Mouse (Mus musculus) T-helper 1 cell (primary cell): ENCODE measurements around the gene Stx6.

ENCODE experiments used
- in situ Hi-C: fragments of 300-600 bp; cut with MboI, MseI; formaldehyde crosslinking; loops from one replicate; pipeline ENCODE4 v1.15.1; 2025; ENCODE audit warnings: high pct_unique_total_duplicates

Gene Stx6

DNA sequence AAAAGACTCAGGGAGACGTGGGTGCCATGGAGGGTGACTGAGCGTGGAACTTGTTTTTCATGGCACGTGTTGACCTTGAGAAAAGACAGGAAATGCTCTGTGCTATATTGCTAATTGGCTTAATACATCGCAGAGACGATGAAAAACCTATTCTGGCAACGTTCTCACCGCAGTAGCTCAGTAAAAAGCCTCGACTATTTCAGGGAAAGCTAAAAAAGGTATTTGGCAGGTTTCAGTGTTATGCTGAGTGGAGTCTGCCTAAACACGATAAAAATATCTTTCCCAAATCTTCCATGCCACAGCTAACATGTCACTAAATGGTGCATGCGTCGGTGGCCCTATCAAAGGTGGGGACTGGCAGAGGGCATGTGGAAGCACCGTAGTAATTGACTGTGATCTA is 94.6 kb downstream of the Stx6 start:
- in situ Hi-C loops, result no loop called here

DNA sequence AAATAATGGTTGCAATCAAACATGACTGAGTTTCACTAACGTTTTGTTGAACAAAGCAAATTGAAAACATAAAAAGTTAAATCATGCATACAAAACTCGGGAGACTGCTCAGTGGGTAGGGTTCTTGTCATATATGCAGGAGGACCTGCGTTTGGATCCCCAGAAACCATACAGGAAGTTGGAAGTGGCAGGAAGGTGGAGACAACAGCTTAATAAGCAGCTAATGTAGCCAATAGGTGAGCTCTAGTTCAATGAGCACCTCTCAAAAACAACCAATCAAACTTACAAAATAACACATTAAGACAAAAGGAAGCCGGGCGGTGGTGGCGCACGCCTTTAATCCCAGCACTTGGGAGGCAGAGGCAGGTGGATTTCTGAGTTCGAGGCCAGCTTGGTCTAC is 95.8 kb downstream of the Stx6 start:
- in situ Hi-C loops, result no loop called here
